Mouse (Mus musculus) embryonic facial prominence, embryonic 15.5 days (tissue): ENCODE measurements around the gene Inip. TPM values are rescaled to one million over a fixed set of nuclear protein-coding genes. Genes with fewer than 3 reads are reported as not detected.
A peak's percentile ranks its signal among the peaks of the same experiment; 100 is the strongest.

ENCODE experiments used
- ATAC-seq: fragments of 200-750 bp; cut with Nextera tagmentation; 2 replicates; pipeline ENCODE4 v1.8.0; 2017; ENCODE audit warnings: low read depth, moderate TSS enrichment; ENCODE audit not compliant: insufficient number of reproducible peaks, low FRiP score, low TSS enrichment
- H3K27ac ChIP-seq: fragments of 300-500 bp; sonication (generic); replicated peaks from 2 replicates; pipeline ENCODE4 v1.5.1; 2015; ENCODE audit warnings: mild to moderate bottlenecking, inconsistent platforms
- H3K27me3 ChIP-seq: fragments of 300-500 bp; sonication (generic); 2 replicates; pipeline ENCODE4 v1.6.1; 2015; ENCODE audit warnings: inconsistent platforms
- H3K36me3 ChIP-seq: fragments of 300-500 bp; sonication (generic); 2 replicates; pipeline ENCODE4 v1.6.1; 2015; ENCODE audit warnings: mild to moderate bottlenecking, inconsistent platforms
- H3K4me1 ChIP-seq: fragments of 300-500 bp; sonication (generic); 2 replicates; pipeline ENCODE4 v1.6.1; 2015; ENCODE audit warnings: inconsistent platforms
- H3K4me2 ChIP-seq: fragments of 300-500 bp; sonication (generic); replicated peaks from 2 replicates; pipeline ENCODE4 v1.6.1; 2015; ENCODE audit warnings: mild to moderate bottlenecking, inconsistent platforms
- H3K4me3 ChIP-seq: fragments of 300-500 bp; sonication (generic); replicated peaks from 2 replicates; pipeline ENCODE4 v1.5.1; 2015; ENCODE audit warnings: mild to moderate bottlenecking, inconsistent platforms
- H3K9ac ChIP-seq: fragments of 300-500 bp; sonication (generic); 2 replicates; pipeline ENCODE4 v1.6.1; 2015; ENCODE audit warnings: inconsistent platforms
- H3K9me3 ChIP-seq: fragments of 300-500 bp; sonication (generic); replicated peaks from 2 replicates; pipeline ENCODE4 v1.6.1; 2016; ENCODE audit warnings: inconsistent platforms
- WGBS: fragments of 180-500 bp; shearing (Covaris S2); methylation state at CpG from one replicate; pipeline ENCODE4 v1.1.7; 2015; 5-methylcytosine and 5-hydroxymethylcytosine counted together
- polyA plus RNA-seq: library from polyadenylated mRNA; unstranded; fragments of >200 nt; fragmentation: Nextera tagmentation; extraction: Ambion mirVana; gene quantifications from 2 replicates; pipeline ENCODE4 v1.2.1, GENCODE M21; 2015

Inip gene
- polyA plus RNA-seq, 1 experiment from 2014 or later: 43.8 TPM

- H3K4me1 ChIP-seq: peaks cover 13% of the 10 kb centered on the region
- no peaks in the 10 kb centered on the region for H3K27me3 ChIP-seq
- peaks cover 26% of the 10 kb centered on the region for H3K36me3 ChIP-seq
- H3K4me2 ChIP-seq: no peak overlapping the region
- no peak overlapping the region for H3K27ac ChIP-seq
- H3K9ac ChIP-seq: no peak overlapping the region
- H3K9me3 ChIP-seq: no peaks in the 10 kb centered on the region
- ATAC-seq: no peak
- WGBS: 85% methylated on average over 2 of the region's 2 CpGs
- H3K4me3 ChIP-seq: no peak overlapping the region
These were observed 33.7 kb downstream of the Inip start for GRCm38 (mm10) chr4:59767717-59768116.

DNA sequence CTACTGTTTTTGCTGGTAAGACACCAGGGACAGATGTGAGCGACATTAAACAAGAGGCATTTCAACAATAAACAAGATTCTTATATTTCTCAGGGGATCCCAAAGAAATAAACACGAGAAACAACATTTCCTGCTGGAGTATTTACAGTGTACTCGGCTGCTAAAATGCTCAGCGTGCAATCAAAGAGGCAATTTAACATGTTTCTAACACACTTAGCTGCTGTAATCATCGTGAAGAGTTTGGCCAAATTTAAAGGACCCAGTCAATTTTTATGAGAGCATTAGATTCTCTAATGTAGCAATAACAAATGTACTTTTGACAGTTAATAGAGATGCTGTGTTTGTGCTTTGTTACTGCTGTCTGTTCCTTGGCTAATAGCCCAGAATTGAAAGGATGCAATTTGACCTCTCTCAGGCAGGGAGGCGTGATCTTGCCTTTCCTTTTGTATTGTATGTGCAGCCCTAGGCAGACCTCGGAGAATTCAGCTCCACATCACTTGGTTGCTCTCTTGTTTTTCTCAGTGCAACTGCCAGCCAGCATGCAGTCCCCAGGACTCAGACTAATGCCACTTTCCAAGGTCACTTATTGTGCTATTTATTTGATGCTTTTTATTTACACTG is 35.9 kb downstream of the Inip start:
- Histone ChIP-seq H3K9me3 (no peaks in the 10 kb centered on the region), H3K4me2 (peak overlapping the region; percentile 34), H3K36me3 (peaks cover 7% of the 10 kb centered on the region; the same call in 1 of the 2 replicates), H3K27ac (peak overlapping the region; percentile 69), H3K4me1 (peaks cover 15% of the 10 kb centered on the region), H3K9ac (no peak overlapping the region), H3K27me3 (no peaks in the 10 kb centered on the region), H3K4me3 (no peak overlapping the region)
- ATAC-seq: no peak
- WGBS: 15% methylated on average over 7 of the region's 7 CpGs

DNA sequence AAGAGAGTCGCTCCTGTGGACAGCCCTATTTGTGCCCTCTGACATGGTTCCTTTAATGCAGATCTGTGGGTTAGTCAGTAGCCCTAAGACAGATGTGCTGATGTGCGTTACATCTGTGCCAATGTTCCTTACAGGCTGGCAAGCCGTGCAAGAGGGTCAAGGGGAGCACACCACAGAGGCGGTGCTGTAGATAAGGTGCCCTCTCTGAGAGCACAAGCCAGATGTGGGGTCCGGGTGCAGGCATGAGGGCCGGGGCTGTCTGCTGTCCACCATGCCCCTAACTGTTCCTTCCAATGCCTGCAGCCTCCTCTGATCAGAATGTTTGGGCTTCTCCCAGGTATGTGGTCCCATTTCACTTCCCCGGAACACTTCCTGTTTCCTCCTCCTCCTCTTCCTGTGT is 36.4 kb downstream of the Inip start:
- H3K27ac ChIP-seq: peak overlapping the region; percentile 69
- peak overlapping the region; percentile 34 for H3K4me2 ChIP-seq
- no peaks in the 10 kb centered on the region for H3K9me3 ChIP-seq
- H3K4me3 ChIP-seq: no peak overlapping the region
- no peak overlapping the region for H3K9ac ChIP-seq
- H3K36me3 ChIP-seq: peaks cover 2% of the 10 kb centered on the region; the same call in 1 of the 2 replicates
- ATAC-seq: no peak
- H3K27me3 ChIP-seq: no peaks in the 10 kb centered on the region
- peaks cover 20% of the 10 kb centered on the region for H3K4me1 ChIP-seq
- 60% methylated on average over 7 of the region's 7 CpGs for WGBS

- no peak for ATAC-seq
- Histone ChIP-seq H3K4me3 (no peak overlapping the region), H3K9ac (no peak overlapping the region), H3K9me3 (no peaks in the 10 kb centered on the region), H3K4me1 (peaks cover 34% of the 10 kb centered on the region), H3K4me2 (no peak overlapping the region), H3K27ac (no peak overlapping the region), H3K27me3 (no peaks in the 10 kb centered on the region), H3K36me3 (no peaks in the 10 kb centered on the region)
- 50% methylated on average over 4 of the region's 4 CpGs for WGBS
These were observed 40.0 kb downstream of the Inip start for GRCm38 (mm10) chr4:59761365-59761729.

- Histone ChIP-seq H3K4me2 (no peak overlapping the region), H3K27me3 (no peaks in the 10 kb centered on the region), H3K27ac (peak overlapping the region; percentile 45), H3K4me1 (peaks cover 39% of the 10 kb centered on the region), H3K4me3 (no peak overlapping the region), H3K36me3 (no peaks in the 10 kb centered on the region), H3K9me3 (no peaks in the 10 kb centered on the region), H3K9ac (no peak overlapping the region)
- WGBS: 40% methylated on average over 10 of the region's 10 CpGs
- ATAC-seq: no peak
These were observed 40.6 kb downstream of the Inip start for GRCm38 (mm10) chr4:59760636-59761364.

- H3K4me3 ChIP-seq: no peak overlapping the region
- no peaks in the 10 kb centered on the region for H3K9me3 ChIP-seq
- no peak overlapping the region for H3K4me2 ChIP-seq
- no peaks in the 10 kb centered on the region for H3K27me3 ChIP-seq
- no peak overlapping the region for H3K9ac ChIP-seq
- H3K36me3 ChIP-seq: no peaks in the 10 kb centered on the region
- 72% methylated on average over 4 of the region's 4 CpGs for WGBS
- ATAC-seq: no peak
- no peak overlapping the region for H3K27ac ChIP-seq
- H3K4me1 ChIP-seq: peaks cover 31% of the 10 kb centered on the region
These were observed 41.4 kb downstream of the Inip start for GRCm38 (mm10) chr4:59760016-59760415.

GRCm38 (mm10) chr4:59757452-59758435 is 43.6 kb downstream of the Inip start:
- H3K9me3 ChIP-seq: no peaks in the 10 kb centered on the region
- no peak overlapping the region for H3K27ac ChIP-seq
- no peak for ATAC-seq
- 66% methylated on average over 12 of the region's 12 CpGs for WGBS
- H3K4me1 ChIP-seq: peaks cover 27% of the 10 kb centered on the region
- no peak overlapping the region for H3K9ac ChIP-seq
- H3K4me3 ChIP-seq: no peak overlapping the region
- H3K36me3 ChIP-seq: 0 out of 2 replicates have a peak, but pooled peaks cover under 1% of the 10 kb centered on the region
- no peak overlapping the region for H3K4me2 ChIP-seq
- no peaks in the 10 kb centered on the region for H3K27me3 ChIP-seq

- ATAC-seq: no peak
- Histone ChIP-seq H3K9me3 (no peaks in the 10 kb centered on the region), H3K27me3 (no peaks in the 10 kb centered on the region), H3K4me3 (no peak overlapping the region), H3K27ac (0 out of 2 replicates have a peak overlapping the region, but pooled peaks have one; percentile 2), H3K4me2 (no peak overlapping the region), H3K4me1 (peaks cover 27% of the 10 kb centered on the region), H3K9ac (no peak overlapping the region), H3K36me3 (0 out of 2 replicates have a peak, but pooled peaks cover 7% of the 10 kb centered on the region)
- 61% methylated on average over 9 of the region's 9 CpGs for WGBS
These were observed 44.9 kb downstream of the Inip start for GRCm38 (mm10) chr4:59756332-59757082.

- H3K27ac ChIP-seq: no peak overlapping the region
- 72% methylated on average over 13 of the region's 13 CpGs for WGBS
- no peak for ATAC-seq
- no peaks in the 10 kb centered on the region for H3K27me3 ChIP-seq
- peaks cover 19% of the 10 kb centered on the region for H3K4me1 ChIP-seq
- H3K4me2 ChIP-seq: no peak overlapping the region
- 0 out of 2 replicates have a peak, but pooled peaks cover 7% of the 10 kb centered on the region for H3K36me3 ChIP-seq
- H3K9me3 ChIP-seq: no peaks in the 10 kb centered on the region
- H3K9ac ChIP-seq: no peak overlapping the region
- H3K4me3 ChIP-seq: no peak overlapping the region
These were observed 47.8 kb downstream of the Inip start for GRCm38 (mm10) chr4:59753491-59754140.

DNA sequence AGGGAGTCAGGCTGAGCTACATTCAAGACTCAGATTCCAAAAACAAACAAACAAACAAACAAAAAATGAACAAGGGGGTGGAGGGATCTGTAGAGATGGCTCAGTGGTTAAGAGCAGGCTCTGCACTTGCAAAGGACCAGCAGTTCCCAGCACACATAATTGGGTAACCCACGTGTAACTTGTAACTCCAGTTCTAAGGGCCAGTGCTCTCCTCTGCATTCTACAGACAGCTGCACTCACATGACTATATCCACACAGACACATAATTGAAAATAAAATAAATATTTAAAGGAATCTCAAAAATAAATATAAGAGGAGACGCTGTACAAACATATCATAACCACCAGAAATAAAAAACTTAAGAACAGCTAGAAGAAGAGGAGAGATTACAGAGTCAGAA is 61.5 kb downstream of the Inip start:
- H3K36me3 ChIP-seq: no peaks in the 10 kb centered on the region
- H3K9ac ChIP-seq: no peak overlapping the region
- no peak overlapping the region for H3K27ac ChIP-seq
- ATAC-seq: no peak
- 78% methylated on average over 2 of the region's 2 CpGs for WGBS
- no peaks in the 10 kb centered on the region for H3K9me3 ChIP-seq
- H3K4me1 ChIP-seq: no peaks in the 10 kb centered on the region
- H3K4me3 ChIP-seq: no peak overlapping the region
- H3K27me3 ChIP-seq: no peaks in the 10 kb centered on the region
- H3K4me2 ChIP-seq: no peak overlapping the region
